Mouse (Mus musculus) olfactory bulb, adult 2 months (tissue): ENCODE measurements around the gene Arhgef1.

Source experiments
- CTCF ChIP-seq: fragments of 200-500 bp; IDR thresholded peaks from 2 replicates; pipeline ENCODE4 v1.5.1; 2012; ENCODE audit warnings: low read depth, mild to moderate bottlenecking, low read length, moderate library complexity; ENCODE audit not compliant: insufficient read depth
- POLR2A ChIP-seq: fragments of 200-500 bp; IDR thresholded peaks from 2 replicates; pipeline ENCODE4 v1.6.1; 2012; ENCODE audit warnings: mild to moderate bottlenecking, low read depth, low read length, moderate library complexity; ENCODE audit not compliant: insufficient read depth

- TF ChIP-seq CTCF, result no peak
- no peak for TF ChIP-seq POLR2A
Observed at GRCm38 (mm10) chr7:24919728-24920127, 17.0 kb downstream of the Arhgef1 start.
